Comparison of ENCODE assay signal across 8 mouse cellular contexts in the genomic region with DNA sequence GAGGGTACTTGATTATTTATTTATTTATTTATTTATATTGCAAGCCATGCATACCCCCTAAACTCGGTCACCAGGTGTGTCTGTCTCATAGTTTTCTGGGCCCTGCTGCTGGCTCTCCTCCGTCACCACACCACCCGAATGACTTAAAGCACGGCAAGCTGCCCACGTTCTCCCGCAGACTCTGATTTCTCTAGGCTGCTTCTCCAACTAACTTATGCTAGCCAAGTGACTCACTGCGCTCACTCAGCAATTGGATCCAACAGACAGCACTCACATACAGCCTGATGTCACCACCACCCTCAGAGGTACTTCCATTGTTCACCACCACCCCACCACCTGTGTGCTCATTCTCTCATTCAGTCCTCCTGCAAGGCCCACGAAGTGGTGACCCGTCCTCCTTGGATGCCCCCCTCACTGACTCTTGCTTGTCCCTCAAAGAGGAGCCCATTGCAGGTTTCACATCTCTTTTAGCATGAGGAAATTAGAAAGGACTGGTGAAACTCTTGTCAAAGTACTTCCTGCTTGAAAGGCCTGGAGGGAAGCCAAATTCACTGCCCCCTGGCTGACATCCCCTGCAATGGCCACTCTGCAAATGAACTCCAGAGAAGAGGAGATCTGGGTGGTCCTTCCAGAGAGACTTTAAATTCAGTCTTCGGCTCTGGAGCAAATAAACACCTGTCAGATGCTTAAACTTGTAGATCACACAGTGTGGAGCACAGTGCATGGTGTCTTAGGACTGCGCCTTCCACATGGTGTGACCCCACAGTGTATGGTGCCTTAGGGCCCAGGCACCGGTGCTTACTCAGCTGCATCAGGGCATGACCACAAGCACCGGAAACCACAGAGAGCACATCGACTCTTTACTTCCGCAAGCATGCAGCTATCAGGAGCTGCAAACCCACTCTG.
DNase-seq lines count a peak whose midpoint lies in the region; ATAC-seq and TF ChIP-seq lines count a peak whose summit lies in the region.

No protein-coding gene starts in this region.

- no peak overlapping the region for H3K4me3 ChIP-seq in forebrain, postnatal 0 days (ENCODE audit: low read depth, low read length)
- no peak overlapping the region for H3K4me3 ChIP-seq in forebrain, embryonic 12.5 days (replicated peaks)
- H3K4me3 ChIP-seq in embryonic facial prominence, embryonic 10.5 days, result no peak overlapping the region
- H3K4me3 ChIP-seq in kidney, embryonic 16.5 days (ENCODE audit: low read length), result no peak overlapping the region
- H3K4me3 ChIP-seq in liver, postnatal 0 days (ENCODE audit: low read depth, low read length), result no peak overlapping the region

- ATAC-seq in forebrain, postnatal 0 days, result no peak; the same call in 1 of the 2 replicates
- no peak for ATAC-seq in forebrain, embryonic 12.5 days (ENCODE audit: low FRiP score)
- ATAC-seq in kidney, embryonic 16.5 days (ENCODE audit: low FRiP score, low TSS enrichment), result peak; percentile 83
- ATAC-seq in liver, postnatal 0 days, result peak; percentile 80

- no peaks in the 10 kb centered on the region for H3K27me3 ChIP-seq in forebrain, postnatal 0 days (ENCODE audit: insufficient read depth, low read length)
- no peaks in the 10 kb centered on the region for H3K27me3 ChIP-seq in forebrain, embryonic 12.5 days
- H3K27me3 ChIP-seq in embryonic facial prominence, embryonic 10.5 days (replicated peaks; ENCODE audit: low read depth, poor library complexity, severe bottlenecking), result no peaks in the 10 kb centered on the region
- no peaks in the 10 kb centered on the region for H3K27me3 ChIP-seq in kidney, embryonic 16.5 days (ENCODE audit: insufficient read depth, low read length)
- no peaks in the 10 kb centered on the region for H3K27me3 ChIP-seq in liver, postnatal 0 days (ENCODE audit: insufficient read depth, low read length)

- no peaks in the 10 kb centered on the region for H3K9me3 ChIP-seq in forebrain, postnatal 0 days (ENCODE audit: low read length)
- H3K9me3 ChIP-seq in forebrain, embryonic 12.5 days, result no peaks in the 10 kb centered on the region
- no peaks in the 10 kb centered on the region for H3K9me3 ChIP-seq in embryonic facial prominence, embryonic 10.5 days
- H3K9me3 ChIP-seq in kidney, embryonic 16.5 days (ENCODE audit: low read length), result no peaks in the 10 kb centered on the region
- H3K9me3 ChIP-seq in liver, postnatal 0 days (ENCODE audit: low read length), result no peaks in the 10 kb centered on the region

- TF ChIP-seq CTCF in forebrain, postnatal 0 days (IDR thresholded peaks at IDR 0.05; ENCODE audit: low read depth), result peak; percentile 22; the same call in 1 of the 2 replicates
- TF ChIP-seq CTCF in liver, postnatal 0 days (IDR thresholded peaks at IDR 0.05; ENCODE audit: low read depth), result peak; percentile 55

- WGBS in forebrain, postnatal 0 days, result 82% methylated on average over 15 of the region's 15 CpGs
- WGBS in forebrain, embryonic 12.5 days, result 84% methylated on average over 15 of the region's 15 CpGs
- 66% methylated on average over 15 of the region's 15 CpGs for WGBS in embryonic facial prominence, embryonic 10.5 days
- WGBS in kidney, embryonic 16.5 days, result 56% methylated on average over 15 of the region's 15 CpGs
- WGBS in liver, postnatal 0 days (ENCODE audit: insufficient replicate concordance), result 54% methylated on average over 15 of the region's 15 CpGs

- no peak for TF ChIP-seq EP300 in liver, postnatal 0 days (IDR thresholded peaks at IDR 0.05; ENCODE audit: low read depth)

- H3K4me2 ChIP-seq in forebrain, postnatal 0 days (ENCODE audit: low read depth), result no peak overlapping the region
- H3K4me2 ChIP-seq in forebrain, embryonic 12.5 days, result no peak overlapping the region
- H3K4me2 ChIP-seq in kidney, embryonic 16.5 days (replicated peaks; ENCODE audit: low read depth, low read length), result no peak overlapping the region
- H3K4me2 ChIP-seq in liver, postnatal 0 days (ENCODE audit: low read depth, low read length), result no peak overlapping the region

- no peak overlapping the region for H3K9ac ChIP-seq in forebrain, postnatal 0 days
- no peak overlapping the region for H3K9ac ChIP-seq in forebrain, embryonic 12.5 days
- no peak overlapping the region for H3K9ac ChIP-seq in kidney, embryonic 16.5 days (replicated peaks; ENCODE audit: low read length)
- H3K9ac ChIP-seq in liver, postnatal 0 days (replicated peaks), result no peak overlapping the region

- no peak for DNase-seq in forebrain, postnatal 0 days
- DNase-seq in A20 (ENCODE audit: low read depth, low spot score), result peak; percentile 94
- peak; percentile 66 for DNase-seq in embryonic facial prominence, embryonic 10.5 days (ENCODE audit: low spot score)
- DNase-seq in liver, postnatal 0 days, result peak; percentile 56
- peak; percentile 70 for DNase-seq in right cerebral cortex, postnatal 25 days
- DNase-seq in cerebellum, adult 9-10 months, result no peak

- H3K36me3 ChIP-seq in forebrain, postnatal 0 days (ENCODE audit: insufficient read depth), result no peaks in the 10 kb centered on the region
- H3K36me3 ChIP-seq in forebrain, embryonic 12.5 days (replicated peaks), result no peaks in the 10 kb centered on the region
- H3K36me3 ChIP-seq in embryonic facial prominence, embryonic 10.5 days (replicated peaks), result no peaks in the 10 kb centered on the region
- no peaks in the 10 kb centered on the region for H3K36me3 ChIP-seq in kidney, embryonic 16.5 days (ENCODE audit: insufficient read depth, low read length)
- H3K36me3 ChIP-seq in liver, postnatal 0 days (replicated peaks; ENCODE audit: insufficient read depth, low read length), result no peaks in the 10 kb centered on the region

- H3K27ac ChIP-seq in forebrain, postnatal 0 days (ENCODE audit: low read depth, low read length), result no peak overlapping the region
- H3K27ac ChIP-seq in forebrain, embryonic 12.5 days, result no peak overlapping the region
- H3K27ac ChIP-seq in embryonic facial prominence, embryonic 10.5 days (replicated peaks), result peak overlapping the region; percentile 75
- H3K27ac ChIP-seq in kidney, embryonic 16.5 days (ENCODE audit: low read length), result 0 out of 2 replicates have a peak overlapping the region, but pooled peaks have one; percentile 3
- H3K27ac ChIP-seq in liver, postnatal 0 days (ENCODE audit: low read depth), result no peak overlapping the region

- no peaks in the 10 kb centered on the region for H3K4me1 ChIP-seq in forebrain, postnatal 0 days (ENCODE audit: insufficient read depth)
- H3K4me1 ChIP-seq in forebrain, embryonic 12.5 days, result peaks cover 3% of the 10 kb centered on the region; the same call in 1 of the 2 replicates
- peaks cover 73% of the 10 kb centered on the region for H3K4me1 ChIP-seq in embryonic facial prominence, embryonic 10.5 days
- H3K4me1 ChIP-seq in kidney, embryonic 16.5 days (ENCODE audit: insufficient read depth, low read length), result peaks cover 23% of the 10 kb centered on the region
- H3K4me1 ChIP-seq in liver, postnatal 0 days (ENCODE audit: insufficient read depth), result peaks cover 7% of the 10 kb centered on the region

Comparison
In these comparisons a context has a peak if more than half of its experiments do, and no peak if none do; other contexts are left out.
1. ATAC-seq: peak in kidney, embryonic 16.5 days (single experiment) and liver, postnatal 0 days (single experiment); none in forebrain, postnatal 0 days (single experiment) and forebrain, embryonic 12.5 days (single experiment).
2. DNase-seq: peak in A20 (single experiment), embryonic facial prominence, embryonic 10.5 days (single experiment), liver, postnatal 0 days (single experiment) and right cerebral cortex, postnatal 25 days (single experiment); none in forebrain, postnatal 0 days (single experiment) and cerebellum, adult 9-10 months (single experiment).
3. H3K27ac ChIP-seq: peak in embryonic facial prominence, embryonic 10.5 days (single experiment) and kidney, embryonic 16.5 days (single experiment); none in forebrain, postnatal 0 days (single experiment), forebrain, embryonic 12.5 days (single experiment) and liver, postnatal 0 days (single experiment).